Mouse (Mus musculus) activated CD4-positive, CD25-positive, alpha-beta regulatory T cell, adult 9 weeks (primary cell): ENCODE data around the gene Olfr345. TPM values are rescaled to one million over a fixed set of nuclear protein-coding genes. Genes with fewer than 3 reads are reported as not detected.

ENCODE experiments used
- polyA plus RNA-seq: library from polyadenylated mRNA; unstranded; fragments of 100-300 nt; shearing (Covaris generic); gene quantifications from one replicate; pipeline ENCODE4 v1.2.1, GENCODE M21; 2017

Olfr345 gene
- polyA plus RNA-seq: not detected

DNA sequence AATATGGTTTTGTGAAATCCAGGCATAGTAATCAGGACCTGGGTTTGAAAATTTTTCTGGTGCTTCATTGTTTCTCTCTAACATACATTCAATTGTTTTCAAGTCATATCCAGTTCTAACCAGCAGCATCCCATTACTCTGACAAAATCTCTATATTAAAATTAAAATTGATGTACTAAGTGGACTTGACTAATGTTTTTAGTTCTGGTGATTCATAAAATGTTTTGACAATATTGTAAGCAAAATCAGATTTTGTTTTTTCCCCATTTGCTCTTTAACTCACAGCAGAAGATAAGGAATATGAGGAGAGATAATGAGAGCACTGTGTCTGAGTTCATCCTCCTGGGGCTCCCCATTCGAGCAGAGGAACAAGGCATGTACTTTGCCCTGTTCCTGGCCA is at the start of gene Olfr345:
Gene Olfr345 (plus strand): TSS at position 301 of the 400 bp plus-strand sequence.

DNA sequence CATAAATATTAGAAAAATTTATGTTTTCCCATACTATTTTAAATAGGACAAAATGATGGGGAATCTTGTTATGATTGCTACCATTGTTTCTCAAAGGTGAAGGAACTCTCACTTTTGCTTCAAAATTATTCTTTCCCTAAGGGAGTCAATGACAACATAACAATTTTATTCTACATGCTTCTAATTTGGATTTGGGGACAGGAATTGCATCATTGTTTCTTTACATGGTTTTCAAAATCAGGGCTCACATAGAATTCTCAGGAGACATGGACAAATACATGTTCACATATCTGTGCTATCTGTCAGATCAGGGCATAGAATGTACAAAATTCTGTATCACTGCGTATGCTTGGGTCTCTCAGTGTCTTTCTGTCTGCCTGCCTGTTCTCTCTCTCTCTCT is 45.6 kb downstream of the Olfr345 start, which contains the start of gene Olfr346:
Gene Olfr346 (plus strand): TSS at position 301 of the 400 bp plus-strand sequence.

Other genes with a start within 250 kb of the Olfr345 start
- not detected for gene Olfr339, start 221.1 kb upstream of the Olfr345 start, polyA plus RNA-seq
- not detected for gene Olfr340, start 187.5 kb upstream of the Olfr345 start, polyA plus RNA-seq
- not detected for gene Olfr341, start 157.6 kb upstream of the Olfr345 start, polyA plus RNA-seq
- not detected for gene Olfr342, start 115.0 kb upstream of the Olfr345 start, polyA plus RNA-seq
- gene Olfr344, start 73.4 kb upstream of the Olfr345 start, polyA plus RNA-seq: not detected
- not detected for gene Olfr346, start 45.7 kb downstream of the Olfr345 start, polyA plus RNA-seq
- not detected for gene Olfr347, start 91.9 kb downstream of the Olfr345 start, polyA plus RNA-seq
- gene Olfr348, start 144.2 kb downstream of the Olfr345 start, polyA plus RNA-seq: not detected
- not detected for gene Olfr50, start 150.5 kb downstream of the Olfr345 start, polyA plus RNA-seq
- not detected for gene Olfr3, start 177.0 kb downstream of the Olfr345 start, polyA plus RNA-seq
- gene Olfr350, start 206.3 kb downstream of the Olfr345 start, polyA plus RNA-seq: not detected
- not detected for gene Olfr351, start 222.6 kb downstream of the Olfr345 start, polyA plus RNA-seq
- not detected for gene Olfr352, start 228.4 kb downstream of the Olfr345 start, polyA plus RNA-seq